Mouse (Mus musculus) urinary bladder, postnatal 10 days (tissue): ENCODE data around the gene Atrip.

Source experiments
- DNase-seq: peaks from one replicate; pipeline ENCODE4 v3.0.0; 2022; ENCODE audit warnings: low spot score

Atrip gene

GRCm38 (mm10) chr9:109097831-109098230, 23.9 kb upstream of the Atrip start:
- no peak for DNase-seq

- DNase-seq, result no peak
These were observed 23.4 kb upstream of the Atrip start for GRCm38 (mm10) chr9:109097291-109097690.

- no peak for DNase-seq
These were observed 22.9 kb upstream of the Atrip start for GRCm38 (mm10) chr9:109096856-109097255.

GRCm38 (mm10) chr9:109096251-109096661, 22.3 kb upstream of the Atrip start:
- DNase-seq, result no peak

- no peak for DNase-seq
These were observed 21.4 kb upstream of the Atrip start, which contains the start of gene Plxnb1 for GRCm38 (mm10) chr9:109095137-109095982. Gene Plxnb1, plus strand, starts transcription at chr9:109095389.

- DNase-seq, result no peak
These were observed 20.7 kb upstream of the Atrip start for GRCm38 (mm10) chr9:109094553-109095136.

- DNase-seq, result no peak
These were observed 20.0 kb upstream of the Atrip start for GRCm38 (mm10) chr9:109093786-109094552.

GRCm38 (mm10) chr9:109092799-109093198, 18.9 kb upstream of the Atrip start:
- DNase-seq, result no peak

GRCm38 (mm10) chr9:109091802-109092201, 17.9 kb upstream of the Atrip start:
- no peak for DNase-seq

- DNase-seq, result no peak
These were observed 16.5 kb upstream of the Atrip start for GRCm38 (mm10) chr9:109090446-109090845.

- no peak for DNase-seq
These were observed 14.1 kb upstream of the Atrip start for GRCm38 (mm10) chr9:109087987-109088386.

GRCm38 (mm10) chr9:109084922-109085321, 11.0 kb upstream of the Atrip start:
- DNase-seq, result no peak

GRCm38 (mm10) chr9:109082124-109082800, 8.3 kb upstream of the Atrip start, which contains the start of the genes Ccdc51 and Tma7:
Gene Ccdc51, plus strand, starts transcription at chr9:109082493.
Gene Tma7, minus strand, starts transcription at chr9:109082587.
- DNase-seq, result no peak

GRCm38 (mm10) chr9:109081749-109082123, 7.8 kb upstream of the Atrip start:
- DNase-seq, result no peak

GRCm38 (mm10) chr9:109080516-109080915, 6.6 kb upstream of the Atrip start:
- no peak for DNase-seq

GRCm38 (mm10) chr9:109068095-109068735, 5.7 kb downstream of the Atrip start:
- DNase-seq, result no peak

- DNase-seq, result no peak
These were observed 13.0 kb downstream of the Atrip start for GRCm38 (mm10) chr9:109060898-109061295.

- no peak for DNase-seq
These were observed 13.6 kb downstream of the Atrip start for GRCm38 (mm10) chr9:109060184-109060897.

GRCm38 (mm10) chr9:109059136-109059903, 14.6 kb downstream of the Atrip start, which contains the start of gene Trex1:
Gene Trex1, minus strand, starts transcription at chr9:109059734.
- no peak for DNase-seq
